Mouse (Mus musculus) brain, embryonic 14.5 days (tissue): Measurements from ENCODE around the gene 1110051M20Rik.

Experiments used
- CTCF ChIP-seq: fragments of 200-500 bp; IDR thresholded peaks from 2 replicates; pipeline ENCODE4 v1.5.1; 2012; ENCODE audit warnings: inconsistent platforms, mild to moderate bottlenecking, moderate library complexity, borderline replicate concordance; ENCODE audit not compliant: insufficient read depth, insufficient read length; ENCODE audit errors: extremely low read depth
- POLR2A ChIP-seq: fragments of 200-500 bp; IDR thresholded peaks from 2 replicates; pipeline ENCODE4 v1.6.1; 2012; ENCODE audit warnings: mild to moderate bottlenecking, inconsistent platforms, borderline replicate concordance; ENCODE audit not compliant: poor library complexity, insufficient read depth, insufficient read length, severe bottlenecking; ENCODE audit errors: extremely low read depth

DNA sequence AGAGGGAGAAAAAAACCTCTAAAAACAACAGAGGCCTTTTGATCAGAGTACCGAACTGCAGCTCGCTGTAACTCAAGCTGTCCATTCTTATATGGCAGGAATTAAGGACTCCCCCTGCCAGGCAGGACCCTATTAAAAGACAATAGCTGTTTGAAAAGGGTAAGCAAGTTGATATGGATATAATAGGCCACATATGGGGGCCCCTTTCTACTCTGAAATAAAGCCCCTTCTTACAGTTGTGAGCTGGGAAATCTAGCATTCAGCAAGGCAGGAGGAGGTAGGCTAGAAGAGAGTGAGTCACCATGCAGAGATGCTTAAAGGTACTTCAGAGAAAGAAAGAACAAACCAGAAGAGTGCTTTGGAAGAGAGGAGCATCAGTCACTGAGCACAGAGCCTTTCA is 44.8 kb downstream of the 1110051M20Rik start:
- TF ChIP-seq CTCF, result no peak
- no peak for TF ChIP-seq POLR2A
